Mouse (Mus musculus): ENCODE measurements at regions not wholly inside any gene's neighbourhood (a gene's known extent, or its start where the extent isn't known, plus 50 kb on each side); places are given as distances from the start of the nearest gene placed in this dataset.

- peak; percentile 9 to 27 for DNase-seq (ENCODE audit: extremely low spot score in 1 of 2, low spot score in 1 of 2)
Observed at GRCm38 (mm10) chr13:116443165-116443955, 133.9 kb upstream of the Isl1 start.

- DNase-seq (ENCODE audit: extremely low spot score in 1 of 2, low spot score in 1 of 2): no peak
Observed at GRCm38 (mm10) chr13:116417768-116418167, 108.3 kb upstream of the Isl1 start.

DNA sequence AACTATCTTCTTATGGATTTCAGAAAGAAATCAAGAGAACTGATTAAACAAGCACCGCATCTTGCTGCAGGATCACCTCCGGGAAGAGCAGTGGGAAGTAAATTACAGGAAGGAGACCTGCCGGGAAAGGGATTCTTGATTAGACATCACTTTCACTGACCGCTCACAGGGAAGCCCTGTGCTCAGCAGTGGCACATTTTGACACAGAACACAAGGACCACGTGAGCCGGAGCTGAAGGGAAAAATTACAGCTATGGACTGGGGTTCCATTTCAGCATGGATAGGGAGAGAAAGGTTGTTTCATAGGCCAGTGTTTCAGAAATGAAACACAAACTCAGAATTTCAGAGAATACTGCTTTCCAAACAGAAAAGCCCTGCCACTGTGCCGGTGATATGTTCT lies 105.0 kb upstream of the Isl1 start:
- no peak for DNase-seq (ENCODE audit: extremely low spot score in 1 of 2, low spot score in 1 of 2)

- no peak for DNase-seq (ENCODE audit: extremely low spot score in 1 of 2, low spot score in 1 of 2)
Observed at GRCm38 (mm10) chr13:116410682-116411081, 101.2 kb upstream of the Isl1 start.
